Mouse (Mus musculus) T-helper 2 cell (primary cell): ENCODE data around the gene Ctu1.
"Not testable (repeated sequence)": the region's sequence is repeated elsewhere in the genome, so short reads cannot be mapped to it uniquely, and the experiment has no call there.

Source experiments
- in situ Hi-C: fragments of 300-600 bp; cut with MboI, MseI; formaldehyde crosslinking; loops from one replicate; pipeline ENCODE4 v1.15.1; 2025; ENCODE audit warnings: high pct_unique_total_duplicates

Gene Ctu1

DNA sequence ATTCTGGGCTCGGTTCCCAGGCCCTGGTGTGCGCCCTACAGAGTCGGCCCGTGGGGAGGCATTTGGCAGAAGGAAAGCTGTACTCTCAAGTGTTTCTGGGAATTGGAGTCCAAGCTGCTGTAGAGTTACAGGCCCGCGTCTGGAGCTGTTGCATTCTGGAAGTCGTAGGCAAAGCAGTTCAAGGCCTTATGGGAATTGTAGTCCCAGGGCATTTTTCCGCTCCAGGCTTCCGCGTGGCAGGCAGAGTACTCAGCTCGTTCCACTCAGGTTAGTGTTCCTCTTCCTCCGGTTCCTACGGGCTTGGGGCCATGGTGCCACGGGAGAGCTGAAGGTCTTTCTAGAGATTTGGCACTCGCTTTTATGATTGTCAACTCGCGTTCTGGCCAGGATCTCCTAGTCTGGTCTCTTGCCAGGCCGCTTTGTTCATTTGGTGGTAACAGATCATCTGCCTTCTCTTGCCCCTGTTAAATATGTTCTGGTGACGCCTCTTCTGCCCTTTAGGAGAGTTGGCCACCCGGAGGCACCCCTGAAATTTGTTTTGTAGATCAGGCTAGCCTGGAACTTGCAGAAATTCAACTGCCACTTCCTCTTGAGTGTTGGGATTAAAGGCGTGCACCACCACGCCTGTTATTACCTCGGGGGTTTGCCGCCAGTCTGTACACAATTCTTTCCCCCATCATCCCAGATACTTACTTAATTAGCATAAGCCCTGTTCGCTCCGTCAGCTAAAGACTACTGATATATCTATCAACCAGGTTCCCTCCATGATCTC, at the start of gene Ctu1:
Ctu1 (plus strand) TSS at position 208 of the 772 bp plus-strand sequence.
- in situ Hi-C loops: loop anchor here (5.0 to 10.0 kb wide), 2 partner anchors 90 to 823 kb away; partner anchors contain the start of genes Emc10 and Fam71e1

DNA sequence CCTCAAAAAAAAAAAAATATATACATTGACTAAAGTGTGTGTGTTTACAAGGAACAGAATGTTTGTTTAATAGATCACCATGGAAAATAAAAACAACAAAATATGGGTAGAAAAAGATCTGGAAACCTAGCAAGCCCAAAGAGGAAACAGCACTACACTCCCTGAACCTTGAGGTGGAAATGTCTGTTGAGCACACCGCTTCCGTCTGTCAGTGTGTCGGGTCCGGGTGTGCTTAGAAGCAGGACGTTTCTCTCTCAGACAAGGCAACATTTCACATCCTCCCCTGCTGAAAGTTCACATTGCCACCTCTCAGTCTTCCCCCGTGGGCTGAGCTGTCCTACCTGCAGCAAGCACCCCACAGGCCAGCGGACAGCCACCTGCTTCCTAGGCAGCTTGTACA, 48.9 kb upstream of the Ctu1 start:
- in situ Hi-C loops: no loop called here

DNA sequence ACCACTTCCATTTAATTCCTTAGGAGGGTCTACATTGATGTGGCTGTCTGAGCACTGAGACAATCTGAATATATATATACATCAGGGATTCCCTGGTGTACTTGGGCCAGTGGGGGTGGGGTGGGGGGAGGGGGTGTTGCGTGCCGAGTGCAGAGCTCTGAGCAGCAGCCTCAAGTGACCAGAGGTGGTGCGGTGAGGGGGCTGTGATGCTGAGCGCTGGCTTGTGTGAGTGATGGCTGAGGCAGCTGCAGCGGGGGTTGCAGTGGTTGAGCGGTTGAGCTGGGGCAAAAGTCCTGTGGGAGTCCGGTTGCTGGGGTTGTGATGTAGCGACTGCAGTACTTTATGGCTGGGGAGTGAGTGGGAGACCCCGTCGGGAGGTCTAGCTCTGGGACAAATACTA, 48.0 kb upstream of the Ctu1 start:
- in situ Hi-C loops: no loop called here

DNA sequence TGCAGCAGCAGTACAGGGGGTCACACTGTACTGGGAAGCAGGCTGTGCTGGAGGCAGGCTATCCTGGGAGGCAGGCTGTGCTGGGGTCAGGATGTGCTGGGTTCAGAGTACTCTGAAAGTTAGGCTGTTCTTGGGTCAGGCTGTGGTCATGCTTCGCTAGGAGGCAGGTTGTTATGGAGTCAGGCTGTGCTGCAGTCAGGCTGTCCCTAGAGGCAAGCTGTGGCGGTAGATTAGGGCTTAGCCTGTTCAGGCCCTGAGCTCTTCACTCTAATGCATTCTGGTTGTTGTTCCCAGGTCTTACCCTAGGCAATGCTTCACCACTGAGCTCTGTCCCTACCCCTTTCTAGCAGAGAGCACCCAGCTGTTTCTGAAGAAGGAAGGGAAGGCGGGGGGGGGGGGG, 46.8 kb upstream of the Ctu1 start:
- in situ Hi-C loops: no loop called here

DNA sequence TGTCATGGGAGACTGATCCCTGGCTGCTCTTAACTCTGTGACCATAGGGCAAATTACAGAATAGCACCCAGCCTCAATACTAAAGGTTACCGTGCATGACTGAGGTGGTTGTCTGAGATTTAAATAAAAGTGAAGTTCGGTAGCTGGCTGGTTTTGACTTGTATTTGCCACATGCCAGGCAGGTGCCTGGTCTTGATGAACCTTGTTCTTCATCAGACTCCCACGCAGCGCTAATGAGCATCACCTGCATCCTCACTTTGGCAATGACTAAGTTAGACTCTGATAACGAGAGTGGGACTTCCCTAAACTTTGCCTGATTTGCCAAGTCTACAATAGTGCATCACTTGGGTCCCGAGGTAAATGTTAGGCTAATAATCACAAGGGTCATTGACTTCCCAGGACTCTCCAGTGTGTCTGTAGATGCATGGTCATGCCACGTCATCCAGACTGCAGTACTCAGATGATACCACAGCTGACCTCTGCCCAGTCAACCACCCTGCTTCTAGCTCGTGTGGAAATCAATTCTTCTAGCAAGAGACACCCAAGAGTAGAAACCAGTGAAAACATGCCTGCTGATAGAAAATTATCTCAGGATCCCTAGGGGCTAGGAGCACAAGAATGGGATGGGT, 45.9 kb upstream of the Ctu1 start:
- in situ Hi-C loops: no loop called here

DNA sequence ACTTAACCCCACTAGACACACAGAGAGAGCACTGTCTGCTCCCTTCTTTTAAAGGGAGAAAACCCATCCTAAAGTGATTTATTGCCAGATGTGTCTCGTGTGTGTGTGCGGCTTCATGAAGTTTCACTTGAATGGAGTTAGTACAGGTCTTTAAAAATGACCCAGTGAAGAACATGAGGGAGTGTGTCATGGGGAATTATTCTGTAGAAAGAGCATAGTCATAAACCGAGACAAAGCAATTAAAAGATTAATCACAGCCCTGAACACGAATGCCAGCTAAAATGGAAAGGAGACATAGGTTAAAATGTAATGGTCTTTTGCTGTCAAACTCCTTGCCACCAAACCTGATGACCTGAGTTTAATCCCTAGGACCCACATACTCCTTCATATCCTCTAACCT, 37.9 kb upstream of the Ctu1 start:
- in situ Hi-C loops: no loop called here

DNA sequence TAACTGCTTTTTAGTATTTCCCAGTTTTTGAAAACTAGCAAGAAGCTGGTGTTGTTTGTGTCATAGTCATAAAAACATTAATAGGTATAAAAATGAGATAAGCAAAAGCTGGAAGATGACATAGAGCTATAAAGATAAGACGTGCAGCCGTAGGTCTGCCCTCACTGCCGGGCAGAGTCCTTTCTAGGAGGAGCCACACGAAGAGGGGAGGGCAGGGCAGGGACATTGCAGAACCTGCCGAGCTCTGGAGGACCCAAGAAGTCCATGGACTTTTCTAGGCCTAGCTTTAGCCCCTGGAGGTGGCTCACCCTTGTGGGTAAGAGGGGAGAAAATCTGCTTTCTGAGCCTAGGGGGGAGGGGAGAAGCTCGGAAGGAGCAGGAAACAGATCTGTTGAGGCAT, 37.3 kb upstream of the Ctu1 start, which contains the start of gene Ceacam18:
Ceacam18 (plus strand) TSS at position 208 of the 400 bp plus-strand sequence.
- in situ Hi-C loops: no loop called here

DNA sequence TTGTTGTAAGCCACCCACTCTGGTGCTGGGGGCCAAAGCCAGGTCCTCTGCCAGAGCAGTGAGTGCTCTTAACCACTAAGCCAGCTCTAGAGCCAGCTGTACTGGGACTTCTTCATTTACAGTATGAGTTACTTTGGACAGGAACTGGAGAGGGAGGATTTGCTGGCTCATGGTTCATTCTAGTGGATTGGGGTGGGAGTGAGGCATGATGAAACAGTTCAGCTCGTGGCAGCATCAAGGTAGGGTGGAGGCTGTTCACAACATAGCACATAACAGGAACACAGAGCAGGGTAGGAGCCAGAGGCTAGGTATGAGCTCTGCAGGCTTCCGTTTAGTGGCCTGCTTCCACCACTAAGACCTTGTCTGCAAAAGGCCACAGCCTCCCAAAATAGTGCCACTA, 35.6 kb upstream of the Ctu1 start:
- in situ Hi-C loops: no loop called here

DNA sequence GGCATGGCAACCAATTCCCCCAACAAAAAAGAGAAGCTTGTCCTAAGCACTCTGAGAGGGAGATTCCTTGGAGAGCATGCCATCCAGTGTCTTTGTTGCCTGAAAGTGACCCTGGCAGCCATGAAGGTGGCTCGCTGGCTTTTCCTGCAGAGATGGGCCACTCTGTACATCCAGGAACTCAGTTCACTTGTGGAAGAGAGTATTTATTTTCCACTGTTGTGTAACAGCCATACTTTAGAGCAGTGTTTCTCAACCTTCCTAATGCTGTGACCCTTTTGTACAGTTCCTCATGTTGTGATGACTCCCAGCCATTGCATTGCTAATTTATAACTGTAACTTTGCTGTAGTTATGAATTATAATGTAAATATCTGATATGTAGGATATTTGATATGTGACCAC, 34.7 kb upstream of the Ctu1 start:
- in situ Hi-C loops: no loop called here

DNA sequence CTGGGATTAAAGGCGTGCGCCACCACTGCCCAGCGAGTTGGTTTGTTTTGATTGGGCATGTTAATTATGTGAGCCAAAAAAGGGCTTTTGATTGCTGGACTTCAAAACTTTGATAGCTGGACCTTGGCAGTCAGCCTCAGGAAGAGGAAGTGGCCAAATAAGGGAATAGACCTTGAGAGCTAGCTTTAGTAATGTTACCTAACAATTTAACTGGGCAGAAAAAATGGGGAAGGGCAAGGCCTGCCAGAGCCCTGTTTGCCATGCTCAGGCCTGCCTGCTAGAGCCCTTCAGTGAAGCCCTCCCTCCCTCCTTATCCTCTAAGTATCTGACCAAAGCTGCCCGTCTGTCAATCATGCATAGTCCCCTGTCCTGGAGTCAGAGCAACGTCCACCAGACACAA, 29.2 kb upstream of the Ctu1 start:
- in situ Hi-C loops: no loop called here

DNA sequence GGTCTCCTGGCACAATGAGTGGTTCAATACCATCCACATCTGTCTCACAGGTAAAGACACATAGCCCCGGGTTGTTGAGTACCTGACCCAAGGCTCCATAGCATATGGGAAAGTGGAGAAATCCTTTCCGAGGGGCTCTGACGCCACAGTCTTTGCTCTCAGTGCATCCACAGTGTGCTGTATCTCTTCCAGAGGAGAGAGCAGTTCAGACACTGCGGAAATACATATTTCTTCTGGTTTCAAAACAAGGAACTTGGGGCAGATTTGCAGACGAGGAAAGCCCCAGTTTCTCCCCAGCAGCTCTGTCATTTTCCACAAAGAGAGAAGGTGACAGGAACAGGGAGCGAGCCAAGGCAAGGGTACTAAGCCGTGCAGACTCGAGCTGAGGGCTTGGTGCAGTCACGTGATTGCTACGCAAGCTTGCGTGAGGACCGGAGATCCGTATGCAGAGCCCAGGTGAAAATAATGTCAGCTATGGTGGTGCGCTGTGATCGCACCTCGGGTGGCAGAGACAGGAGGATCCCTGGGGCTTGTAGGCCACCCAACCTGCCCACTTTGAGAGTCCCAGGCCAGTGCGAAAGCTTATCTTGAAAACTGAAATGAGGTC, 28.7 kb upstream of the Ctu1 start:
- in situ Hi-C loops: no loop called here

DNA sequence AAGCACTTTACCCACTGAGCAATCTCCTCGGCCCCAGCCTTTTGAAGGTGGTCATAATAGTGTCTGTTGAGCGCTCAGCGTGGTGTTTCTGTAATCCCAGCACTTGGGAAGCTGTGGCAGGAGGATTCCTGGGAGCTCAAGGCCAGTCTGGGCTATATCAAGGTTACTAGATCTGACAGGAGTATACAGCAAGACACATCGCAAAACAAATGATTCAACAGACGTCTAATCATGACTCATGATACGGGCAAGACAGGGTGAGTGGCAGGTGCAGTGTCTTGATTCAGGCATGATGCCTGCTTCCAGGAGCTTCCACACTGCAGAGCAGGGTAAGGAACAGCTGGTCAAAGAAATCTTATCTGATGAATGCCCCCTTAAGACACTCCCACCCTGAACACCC, 19.1 kb upstream of the Ctu1 start:
- in situ Hi-C loops: no loop called here

DNA sequence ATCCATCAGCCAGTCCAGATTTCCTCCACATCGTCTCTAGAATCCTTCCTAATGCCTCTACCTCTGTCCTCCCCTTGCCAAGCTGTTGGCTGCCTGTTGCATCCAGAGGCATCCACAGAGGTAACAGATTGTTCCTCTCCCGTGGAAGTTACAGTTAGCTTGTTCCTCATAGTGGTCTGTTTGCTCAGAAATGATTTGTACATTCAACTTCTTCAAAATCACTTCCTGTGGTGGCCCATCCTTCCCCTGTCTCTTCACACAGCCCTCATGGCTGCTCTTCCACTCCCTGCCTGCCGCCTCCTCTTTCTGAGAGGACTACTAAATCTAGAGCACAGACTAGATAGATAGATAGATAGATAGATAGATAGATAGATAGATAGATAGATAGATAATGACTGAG, 17.3 kb upstream of the Ctu1 start:
- in situ Hi-C loops: no loop called here

DNA sequence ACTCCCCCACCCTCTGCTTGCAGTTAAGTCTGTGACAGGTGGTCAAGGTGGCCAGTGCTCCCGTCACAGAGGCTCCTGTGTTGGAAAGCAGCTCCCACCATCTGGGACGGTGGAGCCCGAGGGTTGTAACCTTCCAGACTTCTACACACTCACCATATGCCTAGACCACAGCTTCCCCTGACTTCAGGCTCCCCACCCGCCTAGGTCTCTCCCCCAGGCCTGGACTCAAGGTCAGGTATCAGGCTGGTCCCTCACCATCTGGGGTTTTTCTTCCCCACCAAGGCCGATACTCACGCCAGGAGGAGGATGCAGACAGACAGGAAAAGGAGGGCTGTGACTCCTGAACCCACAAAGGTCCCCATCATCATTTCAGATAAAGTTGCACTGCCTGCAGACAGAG, 15.6 kb upstream of the Ctu1 start:
- in situ Hi-C loops: no loop called here

DNA sequence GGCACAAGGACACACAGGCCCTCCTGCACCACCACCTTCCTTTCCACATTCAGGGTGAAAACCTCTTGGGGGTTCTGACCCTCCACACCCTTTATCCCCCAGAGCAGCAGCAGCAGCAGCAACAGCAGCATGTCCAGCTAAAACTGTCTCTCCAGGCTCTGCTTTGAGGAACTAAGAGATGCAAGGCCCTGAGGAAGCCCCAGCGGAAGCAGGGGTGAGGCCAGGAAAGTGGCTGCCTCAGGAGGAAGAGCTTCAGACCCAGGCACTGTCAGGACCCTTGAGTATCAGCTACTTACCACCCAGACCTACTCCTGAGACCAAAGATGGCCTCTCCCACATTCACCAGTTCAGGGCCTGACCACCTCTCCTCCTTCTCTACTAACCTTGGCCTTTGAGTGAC, 11.8 kb upstream of the Ctu1 start, which contains the start of gene Siglece:
Siglece (minus strand) TSS at position 160 of the 400 bp plus-strand sequence.
- in situ Hi-C loops: no loop called here

DNA sequence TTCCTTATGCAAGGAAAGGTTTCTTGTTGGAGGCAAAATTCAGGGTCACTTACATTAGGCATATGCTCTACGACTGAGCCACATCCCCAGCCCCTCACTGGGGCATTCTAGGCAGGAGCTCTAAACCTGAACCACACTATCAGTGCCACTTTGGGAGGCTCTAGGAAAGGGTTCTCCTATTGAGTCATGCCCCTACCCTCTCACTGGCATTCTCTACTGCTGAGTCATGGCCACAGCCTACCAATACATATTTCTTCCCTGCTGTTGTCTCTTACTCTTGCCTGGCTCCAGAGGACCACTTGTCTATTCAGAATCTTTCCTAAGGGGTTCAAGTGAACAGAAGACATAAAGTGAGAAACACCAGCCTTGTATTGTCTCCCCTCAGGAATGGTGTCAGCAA, 9.0 kb upstream of the Ctu1 start:
- in situ Hi-C loops: no loop called here

DNA sequence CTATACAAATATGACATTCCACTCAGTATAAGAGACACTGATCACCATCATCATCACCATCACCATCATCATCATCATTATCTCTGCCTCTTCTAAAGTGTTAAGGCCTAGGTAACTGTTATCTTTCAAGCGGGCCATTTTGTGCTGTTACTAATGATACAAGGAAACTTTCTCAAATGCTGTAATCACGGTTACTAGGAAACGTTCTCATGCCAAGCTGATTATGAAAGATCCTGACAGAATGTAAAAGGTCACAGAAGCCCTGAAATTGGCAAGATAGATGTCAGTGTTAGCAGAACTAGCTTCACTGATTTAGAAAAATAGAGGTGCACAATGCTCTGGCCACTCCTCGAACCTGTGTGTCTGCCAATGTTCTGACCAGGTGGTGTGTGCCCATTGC, 4.6 kb upstream of the Ctu1 start:
- in situ Hi-C loops: not testable (repeated sequence)

DNA sequence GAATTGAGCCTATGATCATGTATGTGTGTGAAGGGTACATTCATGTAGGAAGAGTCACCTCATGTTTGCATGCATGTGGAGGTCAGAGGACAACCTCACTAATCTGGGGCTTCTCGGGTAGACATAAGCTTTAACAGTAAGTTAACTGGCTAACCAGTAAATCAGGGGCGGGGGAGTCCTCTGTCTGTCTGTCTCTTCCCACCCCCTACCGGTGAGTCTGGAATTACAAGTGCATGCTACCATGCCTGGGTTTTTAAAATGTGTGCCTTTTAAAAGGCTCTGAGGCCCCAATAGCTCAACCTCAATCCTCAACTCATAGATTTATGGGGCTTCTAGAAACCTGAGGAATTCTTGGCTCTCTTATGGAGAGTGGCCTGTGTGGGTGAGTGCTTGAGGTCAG, 3.2 kb upstream of the Ctu1 start:
- in situ Hi-C loops: no loop called here

DNA sequence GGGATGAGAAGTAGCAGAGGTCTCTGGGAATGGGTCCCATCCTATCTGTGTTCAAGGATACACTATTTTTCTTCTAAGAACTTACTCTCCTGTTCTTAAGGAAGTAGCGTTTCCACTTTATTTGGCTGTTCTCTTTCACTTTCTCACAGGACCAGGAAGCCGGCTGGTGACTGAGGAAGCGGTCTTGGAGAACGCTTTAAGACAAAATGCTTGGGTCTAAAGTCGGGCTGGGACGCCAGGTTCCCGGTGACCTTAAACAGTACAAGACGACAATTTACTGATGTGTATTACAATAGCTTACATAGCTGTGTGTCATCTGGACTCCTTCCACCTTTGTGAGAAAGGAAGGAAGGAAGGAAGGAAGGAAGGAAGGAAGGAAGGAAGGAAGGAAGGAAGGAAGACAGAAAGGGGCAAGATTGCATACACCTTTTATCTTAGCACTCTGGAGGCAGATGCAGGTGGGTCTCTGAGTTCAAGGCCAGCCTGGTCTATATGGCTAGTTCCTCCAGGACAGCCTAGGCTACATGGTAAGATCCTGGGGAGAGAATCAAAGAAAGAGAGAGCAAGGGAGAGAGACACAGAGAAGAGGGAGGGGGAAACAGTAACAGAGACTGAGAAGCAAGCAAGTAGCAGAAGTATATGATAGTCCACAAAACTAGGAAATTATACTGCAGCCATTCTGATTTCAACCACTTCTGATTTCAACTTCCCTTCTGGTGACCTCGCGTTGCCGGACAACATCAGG, 580 bp upstream of the Ctu1 start:
- in situ Hi-C loops: loop anchor here (5.0 to 10.0 kb wide), 2 partner anchors 89 to 824 kb away; partner anchors contain the start of genes Emc10 and Fam71e1

DNA sequence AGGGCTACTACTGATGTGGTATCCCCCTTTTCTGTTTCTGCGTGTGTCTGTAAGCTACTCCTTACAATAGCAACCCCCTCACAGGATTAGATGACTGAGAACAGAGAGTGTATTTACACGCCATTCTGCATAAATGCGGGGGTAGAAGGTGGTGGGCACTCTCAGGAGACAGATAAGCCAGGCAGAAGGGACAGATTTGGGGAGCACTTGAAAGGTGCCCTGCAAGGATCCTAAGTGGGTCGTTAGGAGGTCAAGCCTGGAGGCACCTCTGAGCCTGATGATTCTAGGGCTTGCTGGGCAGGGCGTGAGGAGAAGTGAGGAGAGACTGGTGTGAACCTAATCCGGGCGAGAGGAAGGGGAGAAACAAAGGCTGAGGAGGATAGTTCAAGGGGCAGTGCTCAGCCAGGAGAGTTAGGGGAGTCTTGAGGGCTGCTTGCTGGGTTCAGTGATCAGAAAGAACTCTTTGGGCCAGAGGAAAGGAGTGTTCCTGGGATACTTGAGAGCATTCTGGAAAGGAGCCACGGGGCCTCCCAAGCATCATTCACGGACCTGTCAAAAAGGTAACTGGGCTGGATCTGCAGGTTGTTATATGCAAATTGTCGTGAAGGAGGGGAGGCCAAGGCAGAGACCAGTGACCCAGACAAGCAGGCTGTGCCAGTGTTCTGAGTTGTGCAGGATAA, 905 bp downstream of the Ctu1 start:
- in situ Hi-C loops: loop anchor here (5.0 to 10.0 kb wide), 2 partner anchors 90 to 822 kb away; partner anchors contain the start of genes Emc10 and Fam71e1

DNA sequence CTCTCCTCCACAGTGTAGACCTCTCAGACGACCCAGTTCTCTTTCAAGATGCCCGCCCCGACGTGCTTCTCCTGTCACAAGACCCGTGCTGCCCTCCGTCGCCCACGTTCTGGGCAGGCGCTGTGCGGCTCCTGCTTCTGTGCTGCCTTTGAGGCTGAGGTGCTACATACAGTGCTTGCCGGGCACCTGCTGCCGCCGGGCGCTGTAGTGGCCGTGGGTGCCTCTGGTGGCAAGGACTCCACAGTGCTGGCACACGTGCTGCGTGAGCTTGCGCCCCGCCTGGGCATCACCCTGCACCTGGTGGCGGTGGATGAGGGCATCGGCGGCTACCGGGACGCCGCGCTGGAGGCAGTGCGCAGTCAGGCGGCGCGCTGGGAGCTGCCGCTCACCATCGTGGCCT, 3.3 kb downstream of the Ctu1 start:
- in situ Hi-C loops: loop anchor here (10.0 kb wide), 1 partner anchor 820 kb away; the partner anchor contains the start of genes Emc10 and Fam71e1
